In the genomic region with DNA sequence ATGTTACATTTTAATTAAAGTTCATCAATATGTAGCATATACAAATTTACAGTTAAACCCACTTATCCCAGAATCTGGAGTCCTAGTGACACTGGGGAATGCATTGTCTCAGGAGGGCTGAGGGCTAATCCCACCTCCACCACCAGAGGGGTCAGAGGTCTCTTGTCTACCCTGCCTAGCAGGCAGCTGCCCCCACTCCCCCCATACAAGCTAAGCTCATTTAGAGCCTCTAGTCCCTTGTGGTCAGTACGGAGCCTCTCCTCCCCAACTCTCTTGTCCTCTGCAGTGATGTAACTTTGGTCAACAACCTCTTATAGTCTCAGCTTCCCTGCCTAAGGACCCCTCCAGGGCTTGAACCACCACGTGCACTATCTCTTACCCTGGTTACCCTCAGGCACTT, we compare ENCODE assay signal across 22 mouse cellular contexts.
"Had no signal": no experiment of that assay in that cellular context is flagged by ENCODE, and none has a peak within 500 bp of the region (broad histone marks: within the 10 kb centered on the region; RNA-seq: fewer than 3 reads in every experiment).

No protein-coding gene starts in this region.

- H3K4me3 ChIP-seq: layer of hippocampus, adult 2 months; limb, embryonic 10.5 days; limb, embryonic 13.5 days; liver, embryonic 12.5 days; liver, embryonic 15.5 days; lung, embryonic 15.5 days; megakaryocyte, embryonic 14.5 days; midbrain, embryonic 12.5 days; myocyte; neural tube, embryonic 13.5 days; stomach, embryonic 15.5 days had no signal

- DNase-seq: kidney, adult 2 months; kidney, postnatal 25 days; liver; lung, adult 18-20 months; lung, postnatal 10 days; lung, postnatal 36 days; retina, postnatal 1 day; right cerebral cortex, postnatal 25 days; spleen, adult 18-20 months; thymus, postnatal 25 days had no signal

- H3K36me3 ChIP-seq: liver, embryonic 15.5 days had no signal

- H3K4me2 ChIP-seq: limb, embryonic 13.5 days; liver, embryonic 12.5 days; liver, embryonic 15.5 days; lung, embryonic 15.5 days; midbrain, embryonic 12.5 days; neural tube, embryonic 13.5 days; stomach, embryonic 15.5 days had no signal

- H3K27ac ChIP-seq: kidney, postnatal 0 days; layer of hippocampus, adult 2 months; limb, embryonic 10.5 days; limb, embryonic 13.5 days; liver, embryonic 12.5 days; liver, embryonic 15.5 days; lung, embryonic 15.5 days; midbrain, embryonic 12.5 days; neural tube, embryonic 13.5 days; stomach, embryonic 15.5 days had no signal

- H3K27me3 ChIP-seq: limb, embryonic 13.5 days; liver, embryonic 12.5 days; liver, embryonic 15.5 days; lung, embryonic 15.5 days; megakaryocyte, embryonic 14.5 days; neural tube, embryonic 13.5 days; stomach, embryonic 15.5 days had no signal

- ATAC-seq: liver, embryonic 12.5 days had no signal

- H3K9me3 ChIP-seq: limb, embryonic 10.5 days; limb, embryonic 13.5 days; liver, embryonic 12.5 days; liver, embryonic 15.5 days; lung, embryonic 15.5 days; megakaryocyte, embryonic 14.5 days; midbrain, embryonic 12.5 days; neural tube, embryonic 13.5 days; stomach, embryonic 15.5 days had no signal

- H3K9ac ChIP-seq: limb, embryonic 13.5 days; liver, embryonic 12.5 days; liver, embryonic 15.5 days; lung, embryonic 15.5 days; midbrain, embryonic 12.5 days; neural tube, embryonic 13.5 days; stomach, embryonic 15.5 days had no signal

- H3K4me1 ChIP-seq: limb, embryonic 13.5 days; liver, embryonic 12.5 days; liver, embryonic 15.5 days; lung, embryonic 15.5 days; stomach, embryonic 15.5 days had no signal
